Mouse (Mus musculus): ENCODE measurements around the gene Rtn2. TPM values are rescaled to one million over a fixed set of nuclear protein-coding genes. Genes with fewer than 3 reads are reported as not detected.

The Rtn2 gene
- polyA plus RNA-seq, 1 experiment from 2014 or later, result 9.1 TPM

DNA sequence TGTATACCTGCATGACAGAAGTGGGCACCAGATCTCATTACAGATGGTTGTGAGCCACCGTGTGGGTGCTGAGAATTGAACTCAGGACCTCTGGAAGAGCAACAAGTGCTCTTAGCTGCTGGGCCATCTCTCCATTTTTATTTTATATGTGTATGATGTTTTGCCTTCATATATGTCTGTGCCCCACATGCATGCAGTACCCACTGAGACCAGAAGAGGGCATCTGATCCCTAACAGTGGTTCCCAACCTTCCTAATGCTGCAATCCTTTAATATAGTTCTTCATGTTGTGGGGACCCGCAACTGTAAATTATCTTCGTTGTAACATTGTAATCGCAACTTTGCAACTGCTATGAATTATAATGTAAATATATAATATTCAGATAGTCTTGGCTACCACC lies 2.3 kb downstream of the Rtn2 start:
- Histone ChIP-seq H3K9ac (no peak overlapping the region), H3K4me1 (ENCODE audit: insufficient read depth) (no peaks in the 10 kb centered on the region; the same call in 1 of the 2 replicates), H3K4me3 (ENCODE audit: low read depth, low read length) (no peak overlapping the region), H3K4me2 (no peak overlapping the region), H3K36me3 (ENCODE audit: insufficient read depth) (no peaks in the 10 kb centered on the region), H3K27ac (ENCODE audit: low read depth) (no peak overlapping the region), H3K9me3 (ENCODE audit: low read depth, low read length) (no peaks in the 10 kb centered on the region), H3K27me3 (ENCODE audit: insufficient read depth, low read length) (peaks cover 27% of the 10 kb centered on the region)
- WGBS, result 21% methylated on average over 4 of the region's 4 CpGs
- peak; percentile 81 for DNase-seq
- ATAC-seq (ENCODE audit: insufficient read depth), result no peak
- peak; percentile 83 for TF ChIP-seq CTCF (IDR thresholded peaks at IDR 0.05; ENCODE audit: low read depth)

DNA sequence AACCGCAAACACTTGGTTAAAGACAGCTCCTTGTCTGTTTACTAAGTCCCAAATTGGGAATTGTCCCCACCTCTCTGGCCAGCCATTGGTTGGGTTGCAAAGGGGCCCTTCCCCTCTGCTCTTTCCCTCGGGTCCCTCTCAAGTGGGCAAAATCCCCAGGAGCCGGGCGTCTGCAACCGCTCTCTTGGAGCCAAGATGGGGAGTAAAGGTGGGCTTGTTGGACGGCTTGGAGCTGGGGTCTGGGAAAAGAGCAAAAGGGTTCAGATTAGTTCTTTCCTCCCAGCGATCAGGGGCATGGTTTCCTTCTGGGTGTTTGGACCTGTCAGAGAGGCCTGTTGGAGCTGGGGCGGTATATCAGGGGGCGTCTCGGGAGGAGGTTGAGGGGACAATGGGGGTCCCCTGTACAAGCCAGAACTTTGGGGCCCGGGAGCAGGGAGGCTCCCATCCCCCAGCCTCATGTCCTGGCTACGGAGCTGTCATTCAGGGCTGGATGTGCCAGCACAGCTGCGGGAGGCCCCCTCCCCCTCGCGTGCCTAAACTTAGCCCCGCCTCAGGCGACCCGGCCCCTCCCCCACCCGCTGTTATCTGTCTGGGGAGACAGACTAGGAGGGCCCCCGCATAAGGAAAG lies 8.7 kb downstream of the Rtn2 start:
- ATAC-seq (ENCODE audit: insufficient read depth), result peak; percentile 39
- WGBS, result under 1% methylated on average over 19 of the region's 20 CpGs
- DNase-seq, result peak; percentile 69
- Histone ChIP-seq H3K9me3 (ENCODE audit: low read depth, low read length) (no peaks in the 10 kb centered on the region), H3K9ac (peak overlapping the region; percentile 41), H3K27me3 (ENCODE audit: insufficient read depth, low read length) (no peaks in the 10 kb centered on the region), H3K4me1 (ENCODE audit: insufficient read depth) (0 out of 2 replicates have a peak, but pooled peaks cover 5% of the 10 kb centered on the region), H3K27ac (ENCODE audit: low read depth) (peak overlapping the region; percentile 10; the same call in 1 of the 2 replicates), H3K4me2 (peak overlapping the region; percentile 61), H3K36me3 (ENCODE audit: insufficient read depth) (no peaks in the 10 kb centered on the region), H3K4me3 (ENCODE audit: low read depth, low read length) (peak overlapping the region; percentile 38)
- TF ChIP-seq CTCF (IDR thresholded peaks at IDR 0.05; ENCODE audit: low read depth), result no peak

DNA sequence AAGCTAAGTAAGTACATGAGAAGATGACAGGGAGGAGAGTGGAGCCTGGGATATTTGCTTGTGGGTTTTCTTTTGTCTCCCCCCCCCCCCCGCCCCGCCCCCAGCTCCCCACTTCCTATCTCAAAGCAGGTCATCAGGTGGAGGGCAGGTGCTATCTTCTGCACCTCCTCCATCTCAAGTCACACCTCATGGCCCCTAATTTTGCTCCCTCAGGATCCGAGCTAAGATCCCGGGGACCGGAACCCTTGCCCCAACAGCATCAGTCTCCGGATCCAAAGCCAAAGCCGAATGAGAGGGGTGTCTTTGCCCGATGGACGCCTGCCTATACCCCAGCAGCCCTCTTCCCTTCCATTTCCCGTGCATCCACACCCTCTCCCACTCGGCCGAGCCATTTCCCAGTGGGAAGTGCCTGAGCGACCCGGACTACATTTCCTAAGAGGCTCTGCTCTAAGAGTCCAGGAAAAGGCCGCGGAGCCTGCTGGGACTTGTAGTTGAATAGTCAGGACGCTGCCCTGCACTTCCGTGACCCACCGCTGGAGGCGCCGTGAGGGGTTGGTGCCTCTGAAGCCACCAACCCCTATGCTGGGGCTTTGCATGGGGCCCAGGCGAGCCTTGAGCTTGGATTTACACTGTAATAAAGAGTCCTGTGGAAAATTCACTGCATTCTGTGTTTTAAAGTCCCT lies 13.2 kb downstream of the Rtn2 start:
- TF ChIP-seq CTCF (IDR thresholded peaks at IDR 0.05; ENCODE audit: low read depth), result peak; percentile 97

DNA sequence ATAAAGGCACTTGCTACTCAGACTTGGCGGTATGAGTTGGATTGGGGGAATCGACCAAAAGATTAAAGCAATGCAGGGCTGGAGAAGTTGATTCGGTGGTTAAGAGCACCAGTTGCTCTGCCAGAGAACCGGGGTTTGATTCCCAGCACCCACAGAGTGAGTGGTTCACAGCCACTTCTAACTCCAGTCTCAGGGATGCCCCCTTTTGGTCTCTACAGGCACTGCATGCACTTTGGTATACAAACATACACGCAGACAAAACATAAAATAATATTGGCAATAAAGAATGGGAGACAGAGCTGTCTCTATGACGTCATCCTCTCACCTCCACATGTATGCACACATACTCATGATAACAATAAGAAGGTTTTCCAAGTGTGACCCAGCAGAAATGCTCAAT lies 14.6 kb downstream of the Rtn2 start:
- no peaks in the 10 kb centered on the region for H3K36me3 ChIP-seq (ENCODE audit: insufficient read depth)
- ATAC-seq (ENCODE audit: insufficient read depth) (no peak), DNase-seq (no peak)
- H3K4me2 ChIP-seq, result no peak overlapping the region
- H3K4me1 ChIP-seq (ENCODE audit: insufficient read depth), result no peaks in the 10 kb centered on the region
- H3K9ac ChIP-seq, result no peak overlapping the region
- peaks cover 3% of the 10 kb centered on the region for H3K27me3 ChIP-seq (ENCODE audit: insufficient read depth, low read length)
- H3K4me3 ChIP-seq (ENCODE audit: low read depth, low read length), result no peak overlapping the region
- WGBS, result 87% methylated on average over 6 of the region's 6 CpGs
- H3K9me3 ChIP-seq (ENCODE audit: low read depth, low read length), result no peaks in the 10 kb centered on the region; the same call in 1 of the 2 replicates
- peak; percentile 18 for TF ChIP-seq CTCF (IDR thresholded peaks at IDR 0.05; ENCODE audit: low read depth)
- no peak overlapping the region for H3K27ac ChIP-seq (ENCODE audit: low read depth)

More for the DNA sequence above, 13.2 kb downstream of the Rtn2 start:
- H3K9ac ChIP-seq, result peak overlapping the region; percentile 40; the same call in 1 of the 2 replicates
- H3K4me2 ChIP-seq, result peak overlapping the region; percentile 65
- no peaks in the 10 kb centered on the region for H3K27me3 ChIP-seq (ENCODE audit: insufficient read depth, low read length)
- ATAC-seq (ENCODE audit: insufficient read depth), result peak; percentile 79
- H3K9me3 ChIP-seq (ENCODE audit: low read depth, low read length), result no peaks in the 10 kb centered on the region; the same call in 1 of the 2 replicates
- DNase-seq, result peak; percentile 98
- 13% methylated on average over 22 of the region's 22 CpGs for WGBS
- H3K4me1 ChIP-seq (ENCODE audit: insufficient read depth), result 0 out of 2 replicates have a peak, but pooled peaks cover 5% of the 10 kb centered on the region
- H3K27ac ChIP-seq (ENCODE audit: low read depth), result no peak overlapping the region
- H3K36me3 ChIP-seq (ENCODE audit: insufficient read depth), result no peaks in the 10 kb centered on the region
- peak overlapping the region; percentile 32 for H3K4me3 ChIP-seq (ENCODE audit: low read depth, low read length)

DNA sequence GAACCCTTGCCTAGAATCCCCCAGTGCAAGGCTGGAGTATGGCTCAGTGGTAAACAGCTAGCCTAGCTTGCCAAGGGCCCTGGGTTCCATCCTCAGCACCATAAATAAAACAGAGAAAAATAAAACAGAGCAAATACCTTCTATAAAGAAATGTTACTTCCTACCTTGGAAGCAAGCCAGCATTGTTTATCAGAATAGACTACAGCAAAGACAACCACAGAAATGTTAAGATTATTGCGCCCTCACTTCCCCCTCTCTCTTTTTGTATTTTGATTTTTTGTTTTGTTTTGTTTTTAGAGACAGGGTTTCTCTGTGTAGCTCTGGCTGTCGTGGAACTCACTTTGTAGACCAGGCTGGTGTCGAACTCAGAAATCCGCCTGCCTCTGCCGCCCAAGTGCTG lies 15.4 kb downstream of the Rtn2 start:
- Histone ChIP-seq H3K27ac (ENCODE audit: low read depth) (no peak overlapping the region), H3K36me3 (ENCODE audit: insufficient read depth) (no peaks in the 10 kb centered on the region), H3K4me2 (no peak overlapping the region), H3K27me3 (ENCODE audit: insufficient read depth, low read length) (peaks cover 11% of the 10 kb centered on the region), H3K4me3 (ENCODE audit: low read depth, low read length) (no peak overlapping the region), H3K9ac (no peak overlapping the region), H3K9me3 (ENCODE audit: low read depth, low read length) (no peaks in the 10 kb centered on the region; the same call in 1 of the 2 replicates), H3K4me1 (ENCODE audit: insufficient read depth) (no peaks in the 10 kb centered on the region)
- DNase-seq, result no peak
- WGBS, result 89% methylated on average over 5 of the region's 5 CpGs
- no peak for TF ChIP-seq CTCF (IDR thresholded peaks at IDR 0.05; ENCODE audit: low read depth)
- ATAC-seq (ENCODE audit: insufficient read depth), result no peak

DNA sequence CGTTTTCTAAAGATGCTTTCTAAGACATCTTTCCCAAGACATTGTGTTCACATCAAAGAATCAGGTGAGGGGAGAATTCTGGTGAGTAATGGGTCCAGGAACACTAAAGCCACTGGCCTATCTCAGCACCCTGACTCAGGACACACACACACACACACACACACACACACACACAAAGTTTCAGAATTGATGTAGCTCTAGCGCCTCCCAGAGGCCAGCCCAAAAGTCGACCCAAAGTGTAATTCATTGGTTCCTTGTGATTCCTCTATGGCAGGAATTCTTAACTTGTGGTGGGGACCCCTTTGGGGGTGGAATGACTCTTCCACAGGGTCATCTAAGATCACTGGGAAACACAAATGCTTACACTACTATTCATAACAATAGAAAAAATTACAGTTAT lies 16.8 kb downstream of the Rtn2 start:
- Histone ChIP-seq H3K4me2 (no peak overlapping the region), H3K4me1 (ENCODE audit: insufficient read depth) (no peaks in the 10 kb centered on the region), H3K9me3 (ENCODE audit: low read depth, low read length) (no peaks in the 10 kb centered on the region; the same call in 1 of the 2 replicates), H3K36me3 (ENCODE audit: insufficient read depth) (no peaks in the 10 kb centered on the region), H3K27me3 (ENCODE audit: insufficient read depth, low read length) (peaks cover 25% of the 10 kb centered on the region), H3K4me3 (ENCODE audit: low read depth, low read length) (no peak overlapping the region), H3K9ac (no peak overlapping the region), H3K27ac (ENCODE audit: low read depth) (no peak overlapping the region)
- no peak for ATAC-seq (ENCODE audit: insufficient read depth)
- DNase-seq, result peak; percentile 74
- WGBS, result 17% methylated on average over 3 of the region's 3 CpGs
- TF ChIP-seq CTCF (IDR thresholded peaks at IDR 0.05; ENCODE audit: low read depth), result peak; percentile 73

All from lung, embryonic 14.5 days (tissue).